Mouse (Mus musculus) kidney, postnatal 0 days (tissue): Measurements from ENCODE around the gene Mr1. TPM values are rescaled to one million over a fixed set of nuclear protein-coding genes. Genes with fewer than 3 reads are reported as not detected.

ENCODE experiments used
- ATAC-seq: fragments of 200-750 bp; cut with Nextera tagmentation; replicated peaks from 2 replicates; pipeline ENCODE4 v1.8.0; 2017; ENCODE audit warnings: low read depth, moderate number of reproducible peaks, moderate TSS enrichment, moderate library complexity; ENCODE audit not compliant: low FRiP score
- DNase-seq: peaks from one replicate; pipeline ENCODE4 v3.0.0-alpha.2; 2016; ENCODE audit warnings: low spot score
- H3K27ac ChIP-seq: fragments of 300-500 bp; sonication (generic); 2 replicates; pipeline ENCODE4 v1.5.1; 2014; ENCODE audit warnings: mild to moderate bottlenecking
- H3K27me3 ChIP-seq: fragments of 300-500 bp; sonication (generic); 2 replicates; pipeline ENCODE4 v1.6.1; 2014; ENCODE audit warnings: low read length, mixed read lengths; ENCODE audit not compliant: insufficient read depth
- H3K36me3 ChIP-seq: fragments of 300-500 bp; sonication (generic); 2 replicates; pipeline ENCODE4 v1.6.1; 2014; ENCODE audit warnings: low read length, mixed read lengths; ENCODE audit not compliant: insufficient read depth
- H3K4me1 ChIP-seq: fragments of 300-500 bp; sonication (generic); replicated peaks from 2 replicates; pipeline ENCODE4 v1.6.1; 2014; ENCODE audit warnings: antibody characterized with exemption, low read length, mixed read lengths; ENCODE audit not compliant: insufficient read depth
- H3K4me2 ChIP-seq: fragments of 300-500 bp; sonication (generic); 2 replicates; pipeline ENCODE4 v1.6.1; 2014; ENCODE audit warnings: mild to moderate bottlenecking, low read length, moderate library complexity, mixed read lengths
- H3K4me3 ChIP-seq: fragments of 300-500 bp; sonication (generic); replicated peaks from 2 replicates; pipeline ENCODE4 v1.5.1; 2014; ENCODE audit warnings: low read depth, low read length
- H3K9ac ChIP-seq: fragments of 300-500 bp; sonication (generic); 2 replicates; pipeline ENCODE4 v1.6.1; 2014; ENCODE audit warnings: low read depth, low read length
- H3K9me3 ChIP-seq: fragments of 300-500 bp; sonication (generic); replicated peaks from 2 replicates; pipeline ENCODE4 v1.6.1; 2016; ENCODE audit warnings: low read length, inconsistent platforms, mixed read lengths
- CTCF ChIP-seq: IDR thresholded peaks from 2 replicates; pipeline ENCODE4 v1.5.1; 2016; ENCODE audit warnings: antibody characterized with exemption, low read depth, mild to moderate bottlenecking, moderate library complexity
- WGBS: fragments of 180-500 bp; shearing (Covaris S2); extraction: QIAGEN DNeasy Blood & Tissue Kit; methylation state at CpG from one replicate; pipeline ENCODE4 v1.1.7; 2014; 5-methylcytosine and 5-hydroxymethylcytosine counted together
- polyA plus RNA-seq: library from polyadenylated mRNA; unstranded; fragments of >200 nt; fragmentation: Nextera tagmentation; extraction: Ambion mirVana; gene quantifications from 2 replicates; pipeline ENCODE4 v1.2.1, GENCODE M21; 2015

Mr1 gene
- polyA plus RNA-seq, 1 experiment from 2014 or later: 7.9 TPM

GRCm38 (mm10) chr1:155093971-155094707 lies 52.5 kb downstream of the Mr1 start:
- ATAC-seq: no peak
- Histone ChIP-seq H3K4me2 (no peak overlapping the region), H3K9me3 (no peaks in the 10 kb centered on the region), H3K27me3 (no peaks in the 10 kb centered on the region), H3K4me1 (peaks cover 31% of the 10 kb centered on the region), H3K36me3 (no peaks in the 10 kb centered on the region), H3K9ac (no peak overlapping the region), H3K4me3 (no peak overlapping the region), H3K27ac (peak overlapping the region; percentile 70; the same call in 1 of the 2 replicates)
- WGBS: 55% methylated on average over 9 of the region's 9 CpGs
- TF ChIP-seq CTCF: no peak
- no peak for DNase-seq

GRCm38 (mm10) chr1:155093145-155093791 lies 53.3 kb downstream of the Mr1 start:
- H3K4me3 ChIP-seq: no peak overlapping the region
- H3K36me3 ChIP-seq: no peaks in the 10 kb centered on the region
- H3K9ac ChIP-seq: no peak overlapping the region
- peak; percentile 51 for ATAC-seq
- no peak for TF ChIP-seq CTCF
- H3K9me3 ChIP-seq: no peaks in the 10 kb centered on the region
- peak overlapping the region; percentile 70 for H3K27ac ChIP-seq
- peak; percentile 95 for DNase-seq
- no peak overlapping the region for H3K4me2 ChIP-seq
- peaks cover 33% of the 10 kb centered on the region for H3K4me1 ChIP-seq
- WGBS: 42% methylated on average over 4 of the region's 4 CpGs
- H3K27me3 ChIP-seq: no peaks in the 10 kb centered on the region

- Histone ChIP-seq H3K4me1 (peaks cover 33% of the 10 kb centered on the region), H3K4me2 (no peak overlapping the region), H3K36me3 (no peaks in the 10 kb centered on the region), H3K9me3 (no peaks in the 10 kb centered on the region), H3K9ac (no peak overlapping the region), H3K4me3 (no peak overlapping the region), H3K27me3 (no peaks in the 10 kb centered on the region), H3K27ac (peak overlapping the region; percentile 70)
- TF ChIP-seq CTCF: no peak
- peak; percentile 62; the same call in 1 of the 2 replicates for ATAC-seq
- peak; percentile 79 for DNase-seq
- WGBS: 24% methylated on average over 14 of the region's 14 CpGs
Observed at GRCm38 (mm10) chr1:155091842-155092800, 54.5 kb downstream of the Mr1 start.

- H3K4me3 ChIP-seq: no peak overlapping the region
- no peak for DNase-seq
- H3K36me3 ChIP-seq: no peaks in the 10 kb centered on the region
- H3K9me3 ChIP-seq: no peaks in the 10 kb centered on the region
- peaks cover 38% of the 10 kb centered on the region for H3K4me1 ChIP-seq
- H3K4me2 ChIP-seq: no peak overlapping the region
- ATAC-seq: no peak
- peak overlapping the region; percentile 70 for H3K27ac ChIP-seq
- no peak overlapping the region for H3K9ac ChIP-seq
- H3K27me3 ChIP-seq: no peaks in the 10 kb centered on the region
- TF ChIP-seq CTCF: no peak
- 53% methylated on average over 7 of the region's 7 CpGs for WGBS
Observed at GRCm38 (mm10) chr1:155091374-155091841, 55.2 kb downstream of the Mr1 start.

- Histone ChIP-seq H3K27ac (no peak overlapping the region), H3K9me3 (no peaks in the 10 kb centered on the region), H3K27me3 (no peaks in the 10 kb centered on the region), H3K9ac (no peak overlapping the region), H3K4me1 (peaks cover 38% of the 10 kb centered on the region), H3K4me2 (no peak overlapping the region), H3K36me3 (no peaks in the 10 kb centered on the region), H3K4me3 (no peak overlapping the region)
- TF ChIP-seq CTCF: no peak
- no peak for DNase-seq
- ATAC-seq: no peak
- 35% methylated on average over 1 of the region's 1 CpGs for WGBS
Observed at GRCm38 (mm10) chr1:155090736-155091135, 55.9 kb downstream of the Mr1 start.

- DNase-seq: no peak
- Histone ChIP-seq H3K27ac (no peak overlapping the region), H3K27me3 (no peaks in the 10 kb centered on the region), H3K4me2 (no peak overlapping the region), H3K4me1 (peaks cover 38% of the 10 kb centered on the region), H3K9me3 (no peaks in the 10 kb centered on the region), H3K9ac (no peak overlapping the region), H3K4me3 (no peak overlapping the region), H3K36me3 (no peaks in the 10 kb centered on the region)
- TF ChIP-seq CTCF: no peak
- 84% methylated on average over 7 of the region's 7 CpGs for WGBS
- ATAC-seq: no peak
Observed at GRCm38 (mm10) chr1:155090327-155090726, 56.3 kb downstream of the Mr1 start.
